Mouse (Mus musculus): ENCODE results near the gene Hoxa1.

- TF ChIP-seq CTCF (IDR thresholded peaks at IDR 0.05; ENCODE audit: insufficient read depth, low read depth, low read length) (no peak), POLR2A (IDR thresholded peaks at IDR 0.05; ENCODE audit: insufficient read depth, low read depth, low read length) (no peak)
Measured at GRCm38 (mm10) chr6:52168191-52169055, 10.3 kb upstream of the Hoxa1 start.
